Mouse (Mus musculus): ENCODE measurements around the gene Ehd2. TPM values are rescaled to one million over a fixed set of nuclear protein-coding genes. Genes with fewer than 3 reads are reported as not detected.

Ehd2 gene
- total RNA-seq, 2 experiments from 2014 or later: 7.0 to 9.3 TPM

DNA sequence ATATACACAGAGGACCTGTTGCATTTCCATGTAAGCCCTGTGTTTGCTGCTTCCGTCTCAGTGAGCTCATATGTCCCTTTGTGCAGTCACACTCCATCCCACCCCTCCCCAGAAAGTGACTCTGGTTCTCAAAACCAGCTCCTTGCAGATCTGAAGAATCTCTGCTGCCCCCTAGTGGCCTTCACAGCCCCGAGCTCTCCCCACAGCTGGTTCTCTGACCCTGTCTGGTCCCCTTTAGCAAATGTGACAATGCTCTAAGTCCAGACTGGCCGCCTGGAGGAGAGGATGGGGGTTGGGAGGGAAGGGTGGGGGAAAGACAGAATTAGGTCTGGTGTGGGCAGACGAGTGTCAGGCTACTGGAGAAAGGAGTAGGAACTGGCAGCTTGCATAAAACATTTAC is 55.2 kb downstream of the Ehd2 start:
- peak; percentile 59 to 71 for DNase-seq (ENCODE audit: low spot score in 2 of 2)

DNA sequence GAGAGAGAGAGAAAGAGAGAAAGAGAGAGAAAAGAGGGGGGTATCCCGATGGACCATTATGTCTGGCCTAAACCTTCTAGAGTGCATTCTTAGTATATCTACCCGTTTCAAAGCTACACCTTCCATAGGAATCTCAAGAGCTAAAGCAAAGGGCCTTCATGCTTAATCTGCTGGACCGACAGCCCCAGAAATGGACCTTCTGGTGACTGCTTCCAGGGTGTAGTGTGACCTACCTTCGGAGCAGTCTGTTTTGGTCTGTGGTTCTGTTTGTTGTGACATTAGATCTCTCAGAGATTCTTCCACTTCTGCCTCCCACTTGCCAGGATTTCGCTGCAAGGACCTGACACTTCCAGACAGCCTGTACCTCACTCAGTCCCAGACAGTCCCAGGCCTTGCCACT is 56.8 kb downstream of the Ehd2 start:
- no peak for DNase-seq (ENCODE audit: low spot score in 2 of 2)

DNA sequence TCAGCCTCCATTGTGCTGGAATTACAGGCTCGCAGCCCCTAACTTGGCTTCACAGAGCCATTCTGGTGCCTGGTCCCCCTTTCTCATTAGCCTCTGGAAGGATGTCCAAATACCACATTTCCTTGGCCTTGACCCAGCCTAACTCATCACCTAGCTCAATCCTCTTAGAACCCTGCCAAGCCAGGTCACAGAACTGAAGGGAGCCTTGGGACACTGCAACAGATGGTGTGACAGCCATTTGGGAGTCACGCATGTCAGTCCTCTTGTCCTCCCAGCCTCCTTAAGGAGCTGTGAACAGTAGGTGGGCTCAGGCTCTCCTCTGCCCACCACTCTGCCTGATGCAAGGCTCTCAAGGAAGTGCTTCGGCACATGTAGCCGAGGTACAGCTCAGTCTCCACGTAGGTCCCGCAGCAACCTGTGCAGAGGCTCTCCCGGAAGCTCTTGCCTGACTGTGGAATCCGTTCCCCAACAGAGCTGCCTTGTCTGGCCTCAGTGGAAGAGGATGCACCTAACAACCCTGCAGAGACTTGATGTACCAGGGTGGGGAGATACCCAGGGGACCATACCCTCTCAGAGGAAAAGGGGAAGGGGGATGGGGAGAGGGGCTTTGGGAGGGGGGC is 59.3 kb downstream of the Ehd2 start:
- DNase-seq (ENCODE audit: low spot score in 2 of 2): no peak

DNA sequence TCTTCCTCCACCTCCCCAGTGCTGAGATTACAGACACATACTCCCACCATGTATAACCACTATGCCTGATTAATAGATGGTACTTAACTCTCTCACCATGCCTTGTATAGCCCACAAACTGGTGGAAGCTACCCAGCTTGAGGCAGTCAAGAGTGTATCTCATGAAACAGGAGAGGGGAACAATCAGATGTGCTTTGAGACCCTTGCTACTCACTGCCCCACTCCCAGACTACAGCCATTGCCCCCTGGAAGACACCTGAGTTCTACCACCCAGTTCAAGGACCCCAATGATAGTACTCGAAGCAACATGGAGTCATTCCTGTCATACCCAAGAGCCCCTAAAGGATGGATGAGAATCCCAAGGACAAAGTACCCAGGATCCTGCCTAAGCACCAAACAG is 60.8 kb downstream of the Ehd2 start:
- no peak for DNase-seq (ENCODE audit: low spot score in 2 of 2)

DNA sequence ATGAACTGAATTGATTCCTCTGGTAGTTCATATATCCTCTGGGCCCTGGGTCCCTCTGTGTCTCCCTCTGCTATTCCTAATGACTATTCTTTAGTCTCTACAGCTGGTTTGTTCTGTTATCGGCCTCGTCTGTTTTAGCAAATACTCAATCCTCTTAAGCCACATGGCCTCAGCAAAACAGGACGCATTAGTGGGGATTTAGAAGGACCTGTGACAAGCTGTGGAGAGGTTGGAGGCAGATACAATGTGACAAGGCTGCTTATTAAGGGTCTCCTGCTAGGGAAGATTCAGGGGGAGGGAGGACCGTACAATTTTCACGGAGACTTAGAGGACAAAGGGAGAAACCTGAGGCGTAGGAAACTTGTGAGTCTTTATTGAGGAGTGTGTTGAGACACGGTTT is 61.5 kb downstream of the Ehd2 start:
- DNase-seq (ENCODE audit: low spot score in 2 of 2): no peak

DNA sequence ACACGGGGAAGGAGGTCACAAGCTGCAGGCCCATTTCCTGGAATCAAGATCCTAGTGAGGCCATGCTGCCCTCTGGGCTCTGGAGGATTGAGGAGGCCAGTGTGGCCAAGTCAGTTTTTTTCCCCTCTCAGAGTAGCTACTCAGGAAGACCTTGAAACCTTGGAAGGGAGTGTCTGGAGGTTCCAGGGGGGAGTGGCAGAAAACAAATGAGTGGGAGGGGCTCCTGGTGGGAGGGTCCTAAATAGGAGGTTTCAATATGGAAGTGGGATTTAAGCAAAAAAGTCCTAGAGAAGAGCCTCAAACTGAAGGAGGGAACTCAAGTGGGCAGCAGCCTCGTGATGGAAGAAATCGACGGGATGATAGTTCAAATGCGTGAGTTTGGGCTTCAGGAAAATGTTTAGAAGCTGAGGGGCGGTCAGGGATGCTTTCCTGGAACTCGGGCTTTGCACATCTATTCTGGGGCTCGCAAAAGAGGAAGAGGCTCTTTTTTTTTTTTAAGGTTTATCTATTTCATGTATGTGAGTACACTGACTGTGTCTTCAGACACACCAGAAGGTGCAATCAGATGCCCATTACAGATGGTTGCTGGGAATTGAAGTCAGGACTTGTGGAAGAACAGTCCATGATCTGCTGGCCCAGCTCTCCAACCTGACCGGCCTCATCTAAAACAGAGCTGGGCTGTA is 65.9 kb downstream of the Ehd2 start:
- no peak for DNase-seq (ENCODE audit: low spot score in 2 of 2)

Other genes with a start within 250 kb of the Ehd2 start
- not detected for gene Obox5, start 217.4 kb downstream of the Ehd2 start, total RNA-seq (2021)
- gene Obox6, start 127.9 kb downstream of the Ehd2 start, total RNA-seq (2021): not detected
- not detected for gene Crx, start 87.6 kb downstream of the Ehd2 start, total RNA-seq (2021)
- under 1 TPM in 1 of 2 experiments, not detected in 1; 0.16 TPM for gene Crxos, start 85.0 kb downstream of the Ehd2 start, total RNA-seq (2021)
- 1,000 to 10,000 TPM; 1,721 to 1,761 TPM for gene Selenow, start 45.2 kb downstream of the Ehd2 start, total RNA-seq (2021)
- 100 to 1,000 TPM; 109 to 115 TPM for gene Nop53, start 21.5 kb downstream of the Ehd2 start, total RNA-seq (2021)
- gene Bicra, start 80.4 kb upstream of the Ehd2 start, total RNA-seq (2021): 10 to 100 TPM; 18.7 to 19.4 TPM
- gene Zfp541, start 94.2 kb upstream of the Ehd2 start, total RNA-seq (2021): under 1 TPM; 0.46 to 0.50 TPM
- gene Napa, start 130.9 kb upstream of the Ehd2 start, total RNA-seq (2021): 100 to 1,000 TPM; 240 to 259 TPM
- gene Kptn, start 152.3 kb upstream of the Ehd2 start, total RNA-seq (2021): 10 to 100 TPM; 30.3 to 38.6 TPM
- gene Slc8a2, start 162.3 kb upstream of the Ehd2 start, total RNA-seq (2021): 100 to 1,000 TPM; 335 to 349 TPM
- gene Meis3, start 207.5 kb upstream of the Ehd2 start, total RNA-seq (2021): 10 to 100 TPM; 38.0 to 42.5 TPM